Mouse (Mus musculus) monocyte, adult 2 months (primary cell): ENCODE results near the gene Atp5s.
A peak's percentile ranks its signal among the peaks of the same experiment; 100 is the strongest.

Experiments used
- DNase-seq, 2 experiments: peaks; one replicate each; pipeline ENCODE4 v3.0.0; 2022; ENCODE audit warnings: low spot score in 2 of 2, low read depth in 1 of 2

The Atp5s gene

GRCm38 (mm10) chr12:69730306-69730705, 5.6 kb downstream of the Atp5s start:
- no peak for DNase-seq

GRCm38 (mm10) chr12:69732221-69732620, 7.5 kb downstream of the Atp5s start:
- DNase-seq: no peak

- DNase-seq: no peak
Measured at GRCm38 (mm10) chr12:69733518-69733917, 8.8 kb downstream of the Atp5s start.

DNA sequence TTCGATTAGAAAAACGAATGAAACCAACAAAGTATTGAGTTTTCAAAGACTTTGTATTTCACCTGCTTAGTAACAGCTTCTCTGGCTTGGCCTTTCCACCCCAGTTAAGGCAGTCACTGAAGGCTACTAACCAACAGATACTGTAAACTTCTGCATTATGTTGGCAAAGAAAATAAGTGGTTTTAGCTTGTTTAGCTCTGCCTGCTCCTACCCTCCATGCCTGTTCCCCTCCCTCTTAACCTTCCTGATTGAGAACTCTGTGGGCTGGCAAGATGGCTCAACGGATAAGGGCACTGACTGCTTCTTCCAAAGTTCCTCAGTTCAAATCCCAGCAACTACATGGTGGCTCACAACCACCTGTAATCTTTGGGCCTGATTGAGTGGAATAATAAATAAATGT, 9.2 kb downstream of the Atp5s start:
- DNase-seq: no peak

DNA sequence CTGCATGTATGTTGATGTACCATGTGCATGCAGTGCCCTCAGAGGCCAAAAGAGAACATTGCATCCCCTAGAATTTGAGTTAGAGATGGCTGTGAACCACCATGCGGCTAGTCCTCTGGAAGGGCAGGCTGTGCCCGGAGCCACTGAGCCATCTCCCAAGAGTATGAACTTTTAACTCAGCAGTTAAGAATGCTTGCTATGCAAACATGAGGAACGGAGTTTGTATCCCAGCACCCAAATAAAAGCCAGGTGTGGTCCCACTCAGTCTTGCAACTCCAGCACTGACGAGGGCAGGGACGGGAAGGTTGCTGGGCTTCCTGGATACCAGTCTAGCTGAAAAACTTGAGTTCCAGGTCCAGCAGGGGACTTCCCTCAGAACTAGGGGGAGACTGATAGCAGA, 17.2 kb downstream of the Atp5s start:
- DNase-seq: no peak

DNA sequence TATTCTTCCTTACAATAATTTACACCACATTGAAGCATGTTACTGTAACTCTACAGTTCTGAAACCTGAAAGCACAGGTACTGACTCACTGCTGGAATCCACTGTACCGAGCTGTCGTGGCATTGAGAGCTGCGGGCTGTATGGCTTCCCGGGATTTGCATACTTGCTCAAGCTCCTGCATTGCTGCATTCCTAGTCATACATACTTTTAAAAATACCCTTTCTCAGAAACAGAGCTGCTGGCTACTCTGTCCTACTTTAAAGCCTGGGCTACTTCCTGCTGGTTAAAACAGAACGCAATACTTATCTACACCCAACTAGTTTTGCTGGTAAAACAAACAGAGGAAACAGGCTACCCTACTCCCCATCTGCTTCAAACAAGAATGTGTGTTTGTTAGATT, 19.4 kb downstream of the Atp5s start:
- DNase-seq: no peak

DNA sequence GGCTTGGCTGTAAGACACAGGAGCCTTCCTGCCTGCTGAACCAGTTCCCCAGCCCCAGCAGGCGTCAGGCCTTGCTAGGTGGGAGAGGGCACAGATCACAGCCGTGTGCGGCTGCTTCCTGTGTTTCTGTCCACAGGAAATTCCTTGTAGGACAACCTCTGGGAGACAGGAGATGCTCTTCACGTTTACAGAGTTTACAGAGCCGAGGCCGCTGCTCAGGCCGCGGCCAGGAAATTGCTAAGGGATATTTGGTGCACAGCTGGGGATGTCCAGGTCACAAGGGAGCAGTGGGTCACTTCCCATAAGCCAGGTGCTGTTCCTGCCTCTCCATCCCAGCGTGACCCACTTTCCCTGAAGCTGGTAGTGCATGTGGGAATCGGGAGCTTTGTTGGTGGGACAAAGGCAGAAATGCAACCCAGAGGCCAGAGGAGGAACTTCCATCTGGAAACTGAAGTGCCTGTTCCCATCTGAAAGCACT, 27.2 kb downstream of the Atp5s start:
- DNase-seq: no peak

DNA sequence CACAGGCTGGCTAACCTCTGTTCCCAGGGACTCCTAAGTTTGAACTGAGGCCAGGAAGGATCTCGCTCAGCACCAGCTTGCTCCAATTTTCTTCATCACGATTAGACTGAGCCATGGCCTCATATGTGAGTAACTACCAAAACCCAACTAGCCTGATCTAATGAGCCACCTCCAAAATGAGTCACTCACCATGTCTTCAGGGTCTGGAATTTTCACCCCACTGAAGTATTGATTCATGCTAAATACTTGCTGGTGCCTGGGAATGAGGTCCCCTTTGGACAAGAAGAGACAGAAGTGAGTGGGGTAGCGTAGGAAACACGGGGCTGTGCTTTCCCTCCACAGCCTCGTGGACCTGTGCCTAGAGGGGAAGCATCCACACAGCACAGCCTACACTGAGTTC, 29.2 kb downstream of the Atp5s start:
- DNase-seq: no peak

DNA sequence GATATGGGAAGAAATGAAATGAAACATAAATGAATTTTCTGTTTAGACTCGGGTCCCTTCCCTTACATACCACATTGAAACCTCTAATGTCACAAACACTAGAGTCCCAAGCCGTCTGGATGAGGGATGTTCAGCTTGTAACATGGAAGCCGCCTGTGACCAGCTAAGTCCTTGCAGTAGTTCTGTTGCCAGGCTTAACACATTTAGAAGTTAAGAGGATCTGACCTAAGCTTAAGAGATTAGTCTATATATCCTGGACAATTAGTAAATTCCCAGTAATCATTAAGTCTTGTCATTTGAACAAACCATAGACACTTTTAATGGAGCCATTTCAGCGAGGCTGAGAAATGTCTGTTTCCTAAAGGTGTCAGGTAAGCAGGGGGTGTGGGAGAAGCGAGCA, 31.3 kb downstream of the Atp5s start:
- no peak for DNase-seq

DNA sequence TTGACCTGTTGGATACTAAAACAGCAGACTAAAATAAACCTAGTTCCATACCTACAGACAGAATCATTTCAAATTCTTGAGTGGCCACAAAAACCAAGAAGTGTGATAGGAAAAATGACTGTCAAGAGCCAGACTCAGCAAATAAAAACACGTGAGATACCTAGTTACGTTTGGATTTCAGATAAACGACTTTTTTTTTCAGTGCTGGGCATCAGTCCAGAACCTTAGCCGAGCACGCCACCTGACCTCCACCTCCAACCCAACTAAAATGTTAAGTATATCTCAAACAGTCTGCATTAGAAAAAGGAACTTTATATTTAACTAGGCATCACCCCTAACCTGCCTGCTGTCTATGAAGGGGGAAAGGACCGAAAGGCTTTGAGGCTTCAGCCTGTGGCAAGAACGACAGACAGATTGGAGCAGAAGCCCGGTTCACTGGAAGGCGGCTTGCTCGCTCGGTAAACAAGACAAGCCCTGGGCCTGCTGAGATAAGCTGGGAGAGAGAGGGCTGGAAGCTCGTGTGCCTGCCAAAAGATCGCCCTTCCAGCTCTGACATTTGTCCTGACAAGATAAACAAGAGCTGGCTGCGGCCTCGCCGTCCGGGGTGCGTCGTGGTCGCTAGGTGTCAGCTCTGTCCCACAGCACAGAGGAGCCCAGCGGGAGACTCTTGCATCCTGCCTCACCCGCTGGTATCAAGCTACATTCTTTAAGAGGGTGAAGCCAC, 32.8 kb downstream of the Atp5s start:
- DNase-seq: peak; percentile 20 to 23

GRCm38 (mm10) chr12:69758221-69759185, 33.8 kb downstream of the Atp5s start:
- DNase-seq: no peak

- no peak for DNase-seq
Measured at GRCm38 (mm10) chr12:69759267-69759885, 34.6 kb downstream of the Atp5s start.

- DNase-seq: no peak
Measured at GRCm38 (mm10) chr12:69760014-69760413, 35.3 kb downstream of the Atp5s start.

- DNase-seq: no peak
Measured at GRCm38 (mm10) chr12:69760743-69761406, 36.1 kb downstream of the Atp5s start.

GRCm38 (mm10) chr12:69761603-69762002, 36.9 kb downstream of the Atp5s start:
- DNase-seq: no peak

GRCm38 (mm10) chr12:69765543-69765942, 40.8 kb downstream of the Atp5s start:
- DNase-seq: no peak

DNA sequence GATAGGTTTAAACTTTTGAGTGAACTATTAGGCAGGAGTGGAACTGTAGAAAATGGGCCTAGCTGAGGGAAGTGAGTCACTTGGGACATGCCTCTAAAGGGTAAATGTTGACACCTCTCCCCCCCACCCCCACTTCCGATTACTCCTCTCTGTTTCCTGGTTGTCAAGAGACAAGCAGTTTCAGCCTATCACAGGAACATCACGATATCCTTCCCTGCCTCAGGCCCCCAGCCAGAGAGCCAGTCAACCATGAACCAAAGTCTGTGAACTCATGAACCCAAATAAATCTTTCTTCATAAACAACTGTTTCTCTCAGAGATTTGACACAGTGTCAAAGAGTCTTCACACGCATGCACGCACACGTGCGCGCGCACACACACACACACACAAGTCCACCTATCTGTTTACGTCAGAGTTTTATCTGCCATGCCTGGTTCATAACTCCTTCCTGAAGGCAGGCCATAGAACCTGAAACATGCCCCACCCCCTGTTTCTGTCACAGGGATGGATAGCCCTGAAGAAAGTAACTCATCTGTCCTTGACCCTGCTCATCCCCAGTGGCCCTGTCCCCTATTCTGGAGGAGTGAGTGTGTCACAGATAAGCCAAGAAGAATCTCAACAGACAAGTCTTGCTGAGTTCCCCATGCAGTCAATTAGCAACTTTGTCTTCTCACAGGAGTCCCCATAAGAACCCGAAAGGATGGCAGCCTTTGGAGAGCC, 41.6 kb downstream of the Atp5s start:
- no peak for DNase-seq

- DNase-seq: no peak
Measured at GRCm38 (mm10) chr12:69767476-69768258, 42.9 kb downstream of the Atp5s start.

GRCm38 (mm10) chr12:69768841-69769240, 44.1 kb downstream of the Atp5s start:
- no peak for DNase-seq
